Mouse (Mus musculus) testis, adult 2 months (tissue): Measurements from ENCODE around the gene Rbm14.

ENCODE experiments used
- CTCF ChIP-seq: fragments of 200-500 bp; IDR thresholded peaks from 2 replicates; pipeline ENCODE4 v1.5.1; 2012; ENCODE audit warnings: low read depth, mild to moderate bottlenecking, inconsistent platforms, low read length, moderate library complexity; ENCODE audit not compliant: control insufficient read depth, insufficient read depth, insufficient replicate concordance
- POLR2A ChIP-seq: fragments of 200-500 bp; IDR thresholded peaks from 2 replicates; pipeline ENCODE4 v1.6.1; 2012; ENCODE audit warnings: low read depth, mild to moderate bottlenecking, inconsistent platforms, low read length, moderate library complexity; ENCODE audit not compliant: control insufficient read depth

DNA sequence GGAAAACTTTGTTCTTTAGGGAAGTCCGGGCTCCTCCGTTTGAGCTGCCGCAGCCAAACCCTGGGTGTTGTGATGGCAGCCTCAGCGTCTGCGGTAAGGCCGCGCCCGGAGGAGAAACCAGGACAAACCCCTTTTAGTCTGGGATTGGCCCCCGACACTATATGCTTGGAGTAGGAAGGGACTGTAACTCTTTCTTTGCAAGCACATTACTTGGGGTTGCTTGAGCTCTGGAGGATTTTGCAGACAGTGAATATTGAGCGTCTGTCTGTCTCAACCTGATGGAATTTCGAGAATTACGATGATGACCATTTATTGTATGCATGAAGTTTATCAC, 442 bp upstream of the Rbm14 start:
- TF ChIP-seq POLR2A (no peak), CTCF (no peak)
